Mouse (Mus musculus) thymus, postnatal 25 days (tissue): ENCODE measurements around the gene Fam162a.
A peak's percentile ranks its signal among the peaks of the same experiment; 100 is the strongest.
"Not testable (repeated sequence)": the region's sequence is repeated elsewhere in the genome, so short reads cannot be mapped to it uniquely, and the experiment has no call there.

Experiments used
- DNase-seq: peaks from one replicate; pipeline ENCODE4 v3.0.0; 2022

Gene Fam162a

DNA sequence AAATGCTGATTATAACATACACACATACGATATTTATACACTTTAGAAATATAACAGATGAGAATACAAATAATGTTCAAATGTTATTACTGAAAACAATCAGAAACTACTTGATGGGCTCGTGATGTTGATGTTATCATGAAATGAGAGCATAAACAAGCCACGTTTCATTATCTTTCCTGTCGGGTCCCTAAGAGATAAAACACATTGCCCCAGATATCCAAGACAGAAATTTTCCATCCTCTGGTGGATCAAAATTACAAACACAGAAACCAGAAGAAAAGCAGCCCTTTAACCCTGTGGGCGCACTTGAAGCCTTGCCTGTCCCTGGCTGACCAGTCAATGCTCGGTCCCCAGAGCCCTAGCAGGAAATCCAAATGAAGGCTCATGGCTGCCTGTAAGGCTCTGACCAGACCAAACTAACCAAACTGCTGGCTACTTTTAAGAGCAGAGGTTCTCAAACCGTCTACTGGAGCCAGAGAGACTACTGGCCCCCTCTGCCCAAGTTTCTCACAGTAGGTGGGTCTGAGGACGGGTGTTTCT, 13.4 kb downstream of the Fam162a start:
- DNase-seq, result no peak

- no peak for DNase-seq
Measured at GRCm38 (mm10) chr16:36056416-36056815, 15.0 kb downstream of the Fam162a start.

DNA sequence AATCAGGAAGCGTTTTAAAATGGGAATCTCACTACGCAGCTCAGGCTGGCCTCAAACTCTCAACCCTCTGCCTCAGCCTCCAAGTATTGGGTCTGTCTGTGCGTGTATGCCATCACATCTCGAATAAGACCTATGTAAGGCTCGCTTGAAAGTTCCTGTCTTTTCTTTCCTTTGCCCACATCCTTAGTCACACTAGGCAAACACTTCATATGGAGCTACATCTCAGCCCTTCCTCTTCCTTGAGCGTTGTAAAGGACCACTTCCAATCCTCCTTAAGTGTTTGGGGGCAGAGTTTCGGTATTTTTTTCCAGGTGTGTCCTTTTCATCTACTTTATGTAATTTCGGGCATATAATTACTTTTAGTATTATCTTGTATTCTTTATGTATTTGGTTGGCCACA, 16.5 kb downstream of the Fam162a start:
- no peak for DNase-seq

- DNase-seq, result no peak
Measured at GRCm38 (mm10) chr16:36053524-36054275, 17.7 kb downstream of the Fam162a start.

GRCm38 (mm10) chr16:36051491-36051890, 19.9 kb downstream of the Fam162a start:
- DNase-seq, result no peak

DNA sequence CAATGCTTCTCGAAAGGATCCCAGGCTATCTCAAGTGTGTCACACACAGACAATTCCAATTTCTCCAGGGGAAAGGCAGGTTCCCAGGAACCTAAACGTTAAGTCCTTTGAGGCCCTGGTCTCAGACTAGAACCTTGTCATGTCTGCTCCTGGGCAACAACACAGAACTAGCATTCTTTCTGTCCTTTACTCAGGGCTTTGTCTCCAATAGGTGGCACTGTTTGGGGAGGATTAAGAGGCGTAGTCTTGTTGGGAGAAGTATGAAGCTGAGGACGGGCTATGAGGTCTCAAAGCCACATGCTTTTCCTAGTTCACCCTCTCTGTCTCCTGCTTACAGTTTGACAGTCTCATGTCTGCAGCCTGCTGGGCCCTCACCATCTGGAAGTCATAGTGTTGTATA, 23.9 kb downstream of the Fam162a start:
- no peak for DNase-seq

GRCm38 (mm10) chr16:36043964-36044363, 27.4 kb downstream of the Fam162a start:
- DNase-seq, result no peak

DNA sequence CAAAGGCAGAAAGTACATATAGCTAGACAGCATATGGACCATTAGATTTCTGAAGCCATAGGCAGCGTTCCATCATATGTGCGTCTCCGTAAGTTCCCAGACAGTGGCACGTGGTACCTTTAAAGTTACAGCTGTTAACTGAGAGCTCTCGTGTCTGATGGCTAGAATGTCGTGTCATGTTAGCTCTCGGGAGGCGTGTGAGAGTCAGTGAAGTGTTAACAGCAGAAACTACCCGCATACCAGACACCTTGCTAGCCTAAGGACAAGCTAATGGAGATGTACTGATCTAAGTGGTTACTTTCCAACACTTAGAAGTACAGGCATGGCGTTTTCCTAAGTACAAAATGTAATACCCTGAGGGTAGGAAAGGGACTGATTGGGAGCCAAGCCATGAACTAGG, 28.3 kb downstream of the Fam162a start:
- no peak for DNase-seq

- peak; percentile 3 for DNase-seq
Measured at GRCm38 (mm10) chr16:36041625-36042020, 29.8 kb downstream of the Fam162a start.

GRCm38 (mm10) chr16:36040640-36041624, 30.5 kb downstream of the Fam162a start, which contains the start of gene Wdr5b:
Gene Wdr5b (plus strand): TSS chr16:36041190.
- peak; percentile 87 for DNase-seq

DNA sequence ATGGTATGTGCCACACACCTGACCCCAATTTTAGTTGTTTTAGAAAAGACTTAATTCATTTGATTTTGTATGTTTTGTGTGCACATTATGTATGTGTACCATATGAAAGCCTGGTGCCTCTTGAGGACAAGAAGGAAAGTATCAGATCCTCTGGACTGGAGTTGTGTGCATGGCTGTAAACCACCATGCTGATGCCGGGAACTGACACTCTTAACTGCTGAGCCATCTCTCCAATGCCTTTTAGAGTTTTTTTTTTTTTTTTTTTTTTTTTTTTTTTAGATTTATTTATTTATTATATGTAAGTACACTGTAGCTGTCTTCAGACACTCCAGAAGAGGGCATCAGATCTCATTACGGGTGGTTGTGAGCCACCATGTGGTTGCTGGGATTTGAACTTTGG, 43.3 kb downstream of the Fam162a start:
- DNase-seq, result not testable (repeated sequence)

GRCm38 (mm10) chr16:36016335-36016734, 55.1 kb downstream of the Fam162a start:
- no peak for DNase-seq

GRCm38 (mm10) chr16:36008396-36008795, 63.0 kb downstream of the Fam162a start:
- DNase-seq, result no peak

DNA sequence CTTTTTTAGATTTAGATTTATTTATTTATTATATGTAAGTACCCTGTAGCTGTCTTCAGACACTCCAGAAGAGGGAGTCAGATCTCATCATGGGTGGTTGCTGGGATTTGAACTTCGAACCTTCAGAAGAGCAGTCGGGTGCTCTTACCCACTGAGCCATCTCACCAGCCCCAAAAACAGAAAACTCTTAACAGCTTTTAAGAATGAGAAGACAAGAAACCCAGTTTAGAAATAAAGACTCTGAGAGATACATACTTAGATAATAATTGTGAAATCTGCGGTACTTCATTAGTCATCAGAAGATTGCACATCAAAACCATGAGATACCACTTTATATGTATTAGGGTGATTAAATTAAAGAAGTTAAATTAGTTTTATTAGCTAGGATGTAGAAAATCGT, 72.5 kb downstream of the Fam162a start:
- DNase-seq, result not testable (repeated sequence)
